Mouse (Mus musculus): Measurements from ENCODE around the gene Ndufv1. TPM values are rescaled to one million over a fixed set of nuclear protein-coding genes. Genes with fewer than 3 reads are reported as not detected.

Ndufv1 gene
- total RNA-seq, 2 experiments from 2014 or later: 227 to 231 TPM

Other genes starting within 250 kb of the Ndufv1 start
- 10 to 100 TPM; 54.5 to 54.7 TPM for gene Kmt5b, start 245.4 kb downstream of the Ndufv1 start, total RNA-seq (2021)
- gene Chka, start 161.0 kb downstream of the Ndufv1 start, total RNA-seq (2021): 10 to 100 TPM; 75.5 to 99.5 TPM
- 10 to 100 TPM; 14.4 to 16.1 TPM for gene Tcirg1, start 105.7 kb downstream of the Ndufv1 start, total RNA-seq (2021)
- 100 to 1,000 TPM; 134 to 149 TPM for gene Ndufs8, start 100.0 kb downstream of the Ndufv1 start, total RNA-seq (2021)
- gene Aldh3b1, start 83.0 kb downstream of the Ndufv1 start, total RNA-seq (2021): 1 to 10 TPM; 1.8 to 2.0 TPM
- 10 to 100 TPM; 16.0 to 18.4 TPM for gene Unc93b1, start 77.6 kb downstream of the Ndufv1 start, total RNA-seq (2021)
- gene Aldh3b3, start 54.2 kb downstream of the Ndufv1 start, total RNA-seq (2021): under 1 TPM in 1 of 2 experiments, not detected in 1; 0.13 TPM
- 1 to 10 TPM; 1.8 to 2.4 TPM for gene Aldh3b2, start 40.5 kb downstream of the Ndufv1 start, total RNA-seq (2021)
- gene Acy3, start 26.2 kb downstream of the Ndufv1 start, total RNA-seq (2021): 1 to 10 TPM; 1.8 to 3.1 TPM
- gene Tbx10, start 20.1 kb downstream of the Ndufv1 start, total RNA-seq (2021): not detected
- gene Nudt8, start 12.2 kb downstream of the Ndufv1 start, total RNA-seq (2021): 10 to 100 TPM in 1 of 2 experiments, 1 to 10 TPM in 1; 8.5 to 10.3 TPM
- 1 to 10 TPM; 1.2 to 1.6 TPM for gene Gm49405, start 12.2 kb downstream of the Ndufv1 start, total RNA-seq (2021)
- 1 to 10 TPM; 3.2 to 3.5 TPM for gene Doc2g, start 9.5 kb downstream of the Ndufv1 start, total RNA-seq (2021)
- 100 to 1,000 TPM; 213 to 245 TPM for gene Gstp1, start 25.2 kb upstream of the Ndufv1 start, total RNA-seq (2021)
- 10 to 100 TPM; 22.3 to 24.3 TPM for gene Gstp2, start 33.2 kb upstream of the Ndufv1 start, total RNA-seq (2021)
- gene Gstp3, start 46.8 kb upstream of the Ndufv1 start, total RNA-seq (2021): not detected
- not detected for gene Cabp2, start 68.8 kb upstream of the Ndufv1 start, total RNA-seq (2021)
- 10 to 100 TPM; 26.4 to 26.7 TPM for gene Cdk2ap2, start 84.4 kb upstream of the Ndufv1 start, total RNA-seq (2021)
- gene Pitpnm1, start 87.2 kb upstream of the Ndufv1 start, total RNA-seq (2021): 100 to 1,000 TPM; 225 to 226 TPM
- 10 to 100 TPM; 83.4 to 94.1 TPM for gene Aip, start 113.1 kb upstream of the Ndufv1 start, total RNA-seq (2021)
- not detected for gene Gpr152, start 127.0 kb upstream of the Ndufv1 start, total RNA-seq (2021)
- gene Cabp4, start 131.2 kb upstream of the Ndufv1 start, total RNA-seq (2021): under 1 TPM; 0.11 to 0.23 TPM
- 10 to 100 TPM; 80.7 to 87.5 TPM for gene Coro1b, start 135.8 kb upstream of the Ndufv1 start, total RNA-seq (2021)
- gene Ptprcap, start 140.8 kb upstream of the Ndufv1 start, total RNA-seq (2021): 1 to 10 TPM; 1.0 to 1.5 TPM
- 10 to 100 TPM; 39.5 to 39.9 TPM for gene Rps6kb2, start 150.5 kb upstream of the Ndufv1 start, total RNA-seq (2021)
- 1 to 10 TPM; 3.8 to 5.9 TPM for gene Carns1, start 162.7 kb upstream of the Ndufv1 start, total RNA-seq (2021)
- gene Tbc1d10c, start 178.5 kb upstream of the Ndufv1 start, total RNA-seq (2021): 1 to 10 TPM; 1.6 to 1.8 TPM
- 100 to 1,000 TPM; 323 to 336 TPM for gene Ppp1ca, start 179.3 kb upstream of the Ndufv1 start, total RNA-seq (2021)
- 1 to 10 TPM; 6.4 to 9.0 TPM for gene Rad9a, start 188.9 kb upstream of the Ndufv1 start, total RNA-seq (2021)
- gene Clcf1, start 201.4 kb upstream of the Ndufv1 start, total RNA-seq (2021): 1 to 10 TPM; 1.3 to 1.5 TPM
- not detected for gene AC109138.7, start 201.6 kb upstream of the Ndufv1 start, total RNA-seq (2021)
- gene Pold4, start 219.1 kb upstream of the Ndufv1 start, total RNA-seq (2021): 10 to 100 TPM; 16.2 to 16.9 TPM

Measured in left cerebral cortex, postnatal 14 days (tissue).